Mouse (Mus musculus): Measurements from ENCODE around the gene Psmc1. TPM values are rescaled to one million over a fixed set of nuclear protein-coding genes. Genes with fewer than 3 reads are reported as not detected.

The Psmc1 gene
- polyA plus RNA-seq, 1 experiment from 2014 or later = 275 TPM

DNA sequence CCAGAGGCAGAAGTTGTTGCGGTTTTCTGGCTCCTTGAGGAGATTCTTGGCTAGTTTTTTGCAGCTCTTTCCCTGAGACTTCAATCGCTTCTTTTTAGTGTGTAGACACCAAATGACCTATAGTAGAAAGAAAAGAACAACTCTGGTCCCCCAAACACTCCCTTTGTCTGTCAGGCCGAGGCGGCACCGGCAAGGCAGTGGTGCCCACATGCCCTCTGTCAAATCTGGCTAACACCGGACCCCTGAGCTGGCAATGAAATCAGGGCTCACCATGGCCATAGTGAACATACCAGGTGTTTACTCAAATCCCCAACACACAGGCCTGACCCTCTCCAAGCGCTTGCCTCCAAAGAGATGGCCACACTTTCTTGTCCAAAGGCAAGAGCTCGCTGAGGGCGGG, 21.2 kb downstream of the Psmc1 start:
- H3K9ac ChIP-seq (replicated peaks; ENCODE audit: low read depth, low read length) = no peak overlapping the region
- no peak overlapping the region for H3K27ac ChIP-seq (ENCODE audit: low read length)
- no peak overlapping the region for H3K4me3 ChIP-seq (replicated peaks; ENCODE audit: low read length)
- WGBS = 91% methylated on average over 9 of the region's 9 CpGs
- H3K36me3 ChIP-seq (ENCODE audit: control insufficient read depth, insufficient read depth) = peaks cover 27% of the 10 kb centered on the region
- no peaks in the 10 kb centered on the region for H3K9me3 ChIP-seq (ENCODE audit: control insufficient read depth, low read length)
- H3K4me2 ChIP-seq (ENCODE audit: low read length) = no peak overlapping the region
- ATAC-seq = 0 out of 2 replicates have a peak, but pooled peaks have one; percentile 15
- H3K27me3 ChIP-seq (replicated peaks; ENCODE audit: control insufficient read depth, insufficient read depth, low read length) = no peaks in the 10 kb centered on the region
- no peaks in the 10 kb centered on the region for H3K4me1 ChIP-seq (replicated peaks; ENCODE audit: control insufficient read depth, insufficient read depth, low read length)

DNA sequence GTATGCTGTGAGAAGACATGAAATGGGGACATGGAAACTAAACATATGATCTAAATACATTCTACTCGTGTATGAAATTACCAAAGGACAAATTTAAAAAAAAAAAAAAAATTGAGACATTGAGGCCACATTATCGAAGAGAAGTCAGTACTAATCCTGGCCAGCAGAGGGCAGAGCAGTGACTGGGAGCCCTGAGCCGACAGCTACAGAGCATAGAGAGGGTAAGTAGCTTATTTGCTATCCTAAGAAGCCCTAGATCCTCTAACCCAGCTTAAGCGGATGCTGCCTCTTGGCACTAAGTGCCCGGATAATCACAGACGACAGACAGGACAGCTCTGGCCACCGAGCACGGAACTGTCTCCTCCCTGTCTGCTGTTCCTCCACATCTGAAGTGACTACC, 21.7 kb downstream of the Psmc1 start:
- H3K9me3 ChIP-seq (ENCODE audit: control insufficient read depth, low read length) = no peaks in the 10 kb centered on the region
- H3K9ac ChIP-seq (replicated peaks; ENCODE audit: low read depth, low read length) = no peak overlapping the region
- H3K27ac ChIP-seq (ENCODE audit: low read length) = no peak overlapping the region
- H3K36me3 ChIP-seq (ENCODE audit: control insufficient read depth, insufficient read depth) = peaks cover 24% of the 10 kb centered on the region
- 43% methylated on average over 8 of the region's 8 CpGs for WGBS
- H3K4me1 ChIP-seq (replicated peaks; ENCODE audit: control insufficient read depth, insufficient read depth, low read length) = no peaks in the 10 kb centered on the region
- H3K4me3 ChIP-seq (replicated peaks; ENCODE audit: low read length) = no peak overlapping the region
- H3K4me2 ChIP-seq (ENCODE audit: low read length) = no peak overlapping the region
- no peaks in the 10 kb centered on the region for H3K27me3 ChIP-seq (replicated peaks; ENCODE audit: control insufficient read depth, insufficient read depth, low read length)
- peak; percentile 53; the same call in 1 of the 2 replicates for ATAC-seq

DNA sequence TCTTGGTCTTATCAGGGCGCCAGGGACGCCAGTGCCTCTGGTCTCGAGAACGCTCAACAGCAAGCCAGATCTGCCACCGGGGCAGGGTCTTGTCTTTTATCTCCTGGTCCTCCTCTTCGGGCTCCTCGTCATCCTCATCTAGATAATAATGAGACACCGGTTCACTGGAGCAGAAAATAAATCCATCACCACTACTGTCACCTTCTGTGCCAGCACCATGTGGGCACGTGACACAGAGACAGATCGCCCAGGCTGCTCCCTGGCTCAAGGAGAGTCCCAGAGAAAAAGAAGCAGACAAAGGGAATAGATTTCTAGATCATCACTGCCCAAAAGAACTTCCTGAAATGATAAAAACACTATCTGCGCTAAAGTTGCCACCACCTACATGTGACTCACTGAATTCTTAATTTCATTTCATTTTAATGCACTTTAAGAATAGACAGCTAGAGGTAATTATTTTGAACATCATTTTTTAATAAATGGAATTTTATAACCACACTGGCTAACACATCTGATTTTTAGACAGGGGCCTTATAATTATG, 24.5 kb downstream of the Psmc1 start:
- Histone ChIP-seq H3K9ac (replicated peaks; ENCODE audit: low read depth, low read length) (no peak overlapping the region), H3K36me3 (ENCODE audit: control insufficient read depth, insufficient read depth) (peaks cover 36% of the 10 kb centered on the region), H3K9me3 (ENCODE audit: control insufficient read depth, low read length) (no peaks in the 10 kb centered on the region), H3K27me3 (replicated peaks; ENCODE audit: control insufficient read depth, insufficient read depth, low read length) (no peaks in the 10 kb centered on the region), H3K4me1 (replicated peaks; ENCODE audit: control insufficient read depth, insufficient read depth, low read length) (no peaks in the 10 kb centered on the region), H3K4me3 (replicated peaks; ENCODE audit: low read length) (no peak overlapping the region), H3K27ac (ENCODE audit: low read length) (no peak overlapping the region), H3K4me2 (ENCODE audit: low read length) (no peak overlapping the region)
- ATAC-seq = no peak
- WGBS = 77% methylated on average over 11 of the region's 11 CpGs

DNA sequence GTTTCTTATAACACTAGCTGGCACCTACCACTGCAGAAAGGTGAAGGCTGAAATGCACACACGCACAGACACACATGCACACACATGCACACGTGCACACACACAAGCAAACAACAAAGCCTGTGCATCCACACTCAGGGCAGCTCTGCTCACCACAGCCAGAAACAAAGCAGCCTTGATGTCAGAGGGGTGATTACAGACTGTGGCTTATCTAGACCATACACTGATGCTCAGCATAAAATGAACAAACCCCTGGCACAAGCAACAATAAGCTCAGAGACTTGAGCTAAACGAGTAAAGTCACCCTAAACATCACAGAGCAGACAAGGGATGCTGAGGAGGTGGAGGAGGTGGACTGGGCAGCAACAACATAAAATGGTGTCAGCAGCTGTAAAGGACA, 25.2 kb downstream of the Psmc1 start:
- H3K36me3 ChIP-seq (ENCODE audit: control insufficient read depth, insufficient read depth) = peaks cover 34% of the 10 kb centered on the region
- H3K27ac ChIP-seq (ENCODE audit: low read length) = no peak overlapping the region
- no peaks in the 10 kb centered on the region for H3K9me3 ChIP-seq (ENCODE audit: control insufficient read depth, low read length)
- WGBS = 79% methylated on average over 3 of the region's 3 CpGs
- no peak overlapping the region for H3K4me3 ChIP-seq (replicated peaks; ENCODE audit: low read length)
- no peaks in the 10 kb centered on the region for H3K27me3 ChIP-seq (replicated peaks; ENCODE audit: control insufficient read depth, insufficient read depth, low read length)
- no peak overlapping the region for H3K4me2 ChIP-seq (ENCODE audit: low read length)
- ATAC-seq = no peak
- H3K4me1 ChIP-seq (replicated peaks; ENCODE audit: control insufficient read depth, insufficient read depth, low read length) = no peaks in the 10 kb centered on the region
- no peak overlapping the region for H3K9ac ChIP-seq (replicated peaks; ENCODE audit: low read depth, low read length)

DNA sequence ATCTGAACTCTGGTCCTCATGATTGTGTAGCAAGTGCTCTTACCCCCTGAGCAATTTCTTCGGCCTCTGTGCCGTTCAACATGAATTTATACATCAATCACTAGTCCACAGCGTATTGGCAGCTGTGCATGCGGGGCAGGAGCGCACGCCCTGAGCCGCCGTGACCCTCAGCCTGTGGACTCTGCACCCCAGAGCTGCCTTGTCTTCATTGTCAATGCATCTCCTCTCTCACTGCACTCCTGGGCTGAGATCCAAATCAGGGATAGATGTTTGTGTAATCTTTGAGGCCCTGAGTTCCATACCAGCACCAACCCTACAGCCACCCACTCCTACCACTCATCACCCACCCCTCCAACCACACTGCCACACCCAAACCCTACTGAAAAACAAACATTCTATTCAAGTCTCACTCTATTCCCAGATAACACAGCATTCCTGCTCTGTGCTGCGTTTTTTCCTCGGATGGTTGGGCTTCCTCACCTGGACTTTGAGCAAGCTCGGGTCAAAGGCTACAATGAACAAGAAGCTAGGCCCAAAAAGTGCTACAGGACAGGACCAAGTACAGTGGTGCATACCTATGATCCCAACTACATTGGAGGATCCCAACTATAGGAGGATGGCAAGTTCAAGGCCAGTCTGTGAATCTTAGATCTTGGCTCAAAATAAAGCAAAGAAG, 33.0 kb downstream of the Psmc1 start:
- WGBS = 95% methylated on average over 11 of the region's 11 CpGs
- H3K27ac ChIP-seq (ENCODE audit: low read length) = no peak overlapping the region
- H3K9me3 ChIP-seq (ENCODE audit: control insufficient read depth, low read length) = no peaks in the 10 kb centered on the region
- no peak overlapping the region for H3K9ac ChIP-seq (replicated peaks; ENCODE audit: low read depth, low read length)
- H3K4me2 ChIP-seq (ENCODE audit: low read length) = no peak overlapping the region
- H3K27me3 ChIP-seq (replicated peaks; ENCODE audit: control insufficient read depth, insufficient read depth, low read length) = no peaks in the 10 kb centered on the region
- no peaks in the 10 kb centered on the region for H3K4me1 ChIP-seq (replicated peaks; ENCODE audit: control insufficient read depth, insufficient read depth, low read length)
- peaks cover 35% of the 10 kb centered on the region for H3K36me3 ChIP-seq (ENCODE audit: control insufficient read depth, insufficient read depth)
- ATAC-seq = no peak
- no peak overlapping the region for H3K4me3 ChIP-seq (replicated peaks; ENCODE audit: low read length)

DNA sequence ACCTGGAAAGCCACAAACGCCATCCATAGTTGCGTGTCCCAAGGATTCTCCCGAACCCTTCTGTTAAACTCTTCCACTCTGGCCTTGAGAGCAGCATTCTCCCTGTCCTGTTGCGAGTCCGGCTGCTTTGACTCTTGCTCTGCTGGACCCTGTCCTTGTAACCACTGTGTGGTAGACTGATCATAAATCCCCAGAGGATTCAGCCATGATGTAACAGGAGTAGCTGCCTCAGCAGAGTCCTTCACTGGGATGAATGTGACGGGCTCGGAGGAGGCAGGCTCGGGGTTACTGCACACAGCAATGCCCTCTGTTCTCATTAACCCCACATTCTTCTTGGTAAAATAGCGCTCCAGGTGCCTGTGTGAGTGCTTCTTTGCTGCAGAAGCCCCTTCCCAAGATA, 33.8 kb downstream of the Psmc1 start:
- Histone ChIP-seq H3K4me2 (ENCODE audit: low read length) (no peak overlapping the region), H3K4me1 (replicated peaks; ENCODE audit: control insufficient read depth, insufficient read depth, low read length) (no peaks in the 10 kb centered on the region), H3K9ac (replicated peaks; ENCODE audit: low read depth, low read length) (no peak overlapping the region), H3K36me3 (ENCODE audit: control insufficient read depth, insufficient read depth) (peaks cover 30% of the 10 kb centered on the region), H3K27ac (ENCODE audit: low read length) (no peak overlapping the region), H3K4me3 (replicated peaks; ENCODE audit: low read length) (no peak overlapping the region), H3K27me3 (replicated peaks; ENCODE audit: control insufficient read depth, insufficient read depth, low read length) (no peaks in the 10 kb centered on the region), H3K9me3 (ENCODE audit: control insufficient read depth, low read length) (no peaks in the 10 kb centered on the region)
- ATAC-seq = no peak
- WGBS = 92% methylated on average over 9 of the region's 9 CpGs

DNA sequence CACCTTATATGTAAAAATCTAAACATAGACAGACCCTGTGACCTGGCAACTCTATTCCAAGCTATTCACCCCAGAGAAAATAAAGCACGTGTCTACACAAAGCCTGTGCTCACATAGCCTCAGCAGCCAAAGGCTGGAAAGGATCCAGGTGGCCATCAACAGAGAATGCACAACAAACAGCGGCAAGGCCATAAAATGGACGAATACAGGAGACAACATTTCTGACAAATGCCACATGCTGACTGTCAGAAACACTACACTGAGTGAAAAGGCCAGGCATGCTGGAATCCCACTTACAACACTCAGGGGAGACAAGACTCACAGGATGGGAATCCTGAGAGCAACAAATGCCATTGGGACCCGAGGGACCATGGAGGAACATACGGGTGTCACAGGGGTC, 34.3 kb downstream of the Psmc1 start:
- WGBS = 83% methylated on average over 5 of the region's 5 CpGs
- Histone ChIP-seq H3K9me3 (ENCODE audit: control insufficient read depth, low read length) (no peaks in the 10 kb centered on the region), H3K27ac (ENCODE audit: low read length) (no peak overlapping the region), H3K27me3 (replicated peaks; ENCODE audit: control insufficient read depth, insufficient read depth, low read length) (no peaks in the 10 kb centered on the region), H3K4me1 (replicated peaks; ENCODE audit: control insufficient read depth, insufficient read depth, low read length) (no peaks in the 10 kb centered on the region), H3K36me3 (ENCODE audit: control insufficient read depth, insufficient read depth) (peaks cover 32% of the 10 kb centered on the region), H3K9ac (replicated peaks; ENCODE audit: low read depth, low read length) (no peak overlapping the region), H3K4me2 (ENCODE audit: low read length) (no peak overlapping the region), H3K4me3 (replicated peaks; ENCODE audit: low read length) (no peak overlapping the region)
- ATAC-seq = no peak

DNA sequence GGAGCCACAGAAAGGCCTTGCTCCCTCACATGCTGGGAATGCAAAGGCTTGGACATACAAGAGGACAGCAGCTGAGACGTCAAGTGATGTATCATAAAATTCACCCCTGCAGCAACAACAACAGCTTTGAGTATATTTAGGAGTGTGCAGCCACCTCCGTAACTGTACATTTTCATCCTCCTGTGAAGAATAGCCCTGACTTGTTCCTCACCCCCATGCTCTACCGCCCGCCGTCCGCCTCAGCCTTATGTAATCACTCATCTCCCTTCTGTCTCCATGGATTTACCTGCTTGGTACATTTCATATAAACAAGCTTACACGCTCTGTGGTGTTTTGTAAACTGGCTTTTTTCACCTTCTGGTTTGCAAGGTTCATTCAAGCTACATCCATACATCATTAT, 42.5 kb downstream of the Psmc1 start:
- WGBS = 93% methylated on average over 7 of the region's 7 CpGs
- H3K4me2 ChIP-seq (ENCODE audit: low read length) = no peak overlapping the region
- no peak overlapping the region for H3K27ac ChIP-seq (ENCODE audit: low read length)
- no peak for ATAC-seq
- H3K4me1 ChIP-seq (replicated peaks; ENCODE audit: control insufficient read depth, insufficient read depth, low read length) = no peaks in the 10 kb centered on the region
- H3K27me3 ChIP-seq (replicated peaks; ENCODE audit: control insufficient read depth, insufficient read depth, low read length) = no peaks in the 10 kb centered on the region
- no peak overlapping the region for H3K4me3 ChIP-seq (replicated peaks; ENCODE audit: low read length)
- H3K36me3 ChIP-seq (ENCODE audit: control insufficient read depth, insufficient read depth) = peaks cover 7% of the 10 kb centered on the region
- H3K9me3 ChIP-seq (ENCODE audit: control insufficient read depth, low read length) = no peaks in the 10 kb centered on the region
- H3K9ac ChIP-seq (replicated peaks; ENCODE audit: low read depth, low read length) = no peak overlapping the region

DNA sequence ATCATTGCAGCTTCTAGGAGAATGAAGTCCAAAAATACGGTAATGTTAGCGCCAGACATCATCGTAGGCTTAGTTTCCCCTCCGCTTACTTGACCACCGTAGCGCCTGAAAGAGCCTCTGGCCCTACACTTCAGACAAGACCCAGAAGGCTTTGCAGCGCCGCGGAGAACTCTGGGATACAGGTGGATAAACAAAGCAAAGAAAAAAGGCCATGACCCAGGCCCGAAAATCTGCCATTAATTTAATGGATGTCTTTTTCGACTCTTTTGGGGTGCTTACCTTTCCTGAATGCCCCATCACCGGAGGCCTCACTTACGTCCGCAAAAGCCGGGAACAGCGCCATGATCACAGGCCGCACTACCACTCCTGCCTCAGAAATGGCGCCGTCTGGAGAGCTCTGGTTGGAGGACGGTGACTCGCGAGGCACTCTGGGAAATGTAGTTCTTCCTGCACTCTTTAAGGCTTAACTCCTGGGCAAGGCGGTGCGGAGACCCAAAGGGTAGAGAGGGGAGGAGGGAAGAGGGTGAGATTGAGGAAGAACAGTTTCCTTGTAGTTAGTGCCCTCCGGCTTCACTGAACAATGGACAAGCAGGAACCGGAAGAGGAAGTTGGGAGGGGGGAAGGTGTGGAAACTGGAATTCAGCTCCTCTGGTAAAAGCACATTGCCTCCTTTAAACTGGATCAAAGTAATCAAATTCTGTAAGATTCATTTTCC, 49.5 kb downstream of the Psmc1 start, which contains the start of gene Nrde2:
Gene Nrde2, minus strand, starts transcription at position 393 of the 715 bp plus-strand sequence.
- ATAC-seq = peak; percentile 99

More for the DNA sequence above, 49.5 kb downstream of the Psmc1 start, which contains the start of gene Nrde2:
- H3K9ac ChIP-seq (replicated peaks; ENCODE audit: low read depth, low read length) = peak within 1 kb of the TSS; percentile 73
- under 1% methylated on average over 26 of the region's 26 CpGs for WGBS
- peak within 1 kb of the TSS; percentile 68 for H3K4me2 ChIP-seq (ENCODE audit: low read length)
- H3K4me1 ChIP-seq (replicated peaks; ENCODE audit: control insufficient read depth, insufficient read depth, low read length) = peaks cover 7% of the 10 kb centered on the region
- H3K9me3 ChIP-seq (ENCODE audit: control insufficient read depth, low read length) = no peaks in the 10 kb centered on the region
- no peaks in the 10 kb centered on the region for H3K27me3 ChIP-seq (replicated peaks; ENCODE audit: control insufficient read depth, insufficient read depth, low read length)
- H3K27ac ChIP-seq (ENCODE audit: low read length) = peak within 1 kb of the TSS; percentile 72
- H3K36me3 ChIP-seq (ENCODE audit: control insufficient read depth, insufficient read depth) = no peaks in the 10 kb centered on the region
- H3K4me3 ChIP-seq (replicated peaks; ENCODE audit: low read length) = peak within 1 kb of the TSS; percentile 66
